Mouse (Mus musculus): ENCODE measurements around the gene Gprasp2. TPM values are rescaled to one million over a fixed set of nuclear protein-coding genes. Genes with fewer than 3 reads are reported as not detected.
A peak's percentile ranks its signal among the peaks of the same experiment; 100 is the strongest.
"Not testable (repeated sequence)": the region's sequence is repeated elsewhere in the genome, so short reads cannot be mapped to it uniquely, and the experiment has no call there.

The Gprasp2 gene
- 10 to 100 TPM; 16.4 to 21.1 TPM for total RNA-seq (2021)
- long read RNA-seq, experiment 1, partial matches to known transcripts, result 0 of 5 reads
- long read RNA-seq, experiment 1, other reads (novel, unspliced or antisense), result 4 of 5 reads
- long read RNA-seq, experiment 2, partial matches to known transcripts, result 0 of 18 reads
- long read RNA-seq, experiment 2, other reads (novel, unspliced or antisense), result 15 of 18 reads

- DNase-seq (ENCODE audit: low spot score in 2 of 2), result peak; percentile 15 to 23
Observed at GRCm38 (mm10) chrX:135838521-135839360, at the start of gene Gprasp2. Gene Gprasp2 (plus strand): TSS chrX:135839034.

GRCm38 (mm10) chrX:135791536-135791935, 47.3 kb upstream of the Gprasp2 start:
- DNase-seq (ENCODE audit: low spot score in 2 of 2), result no peak

- DNase-seq (ENCODE audit: low spot score in 2 of 2), result no peak
Observed at GRCm38 (mm10) chrX:135792326-135792725, 46.5 kb upstream of the Gprasp2 start.

- peak; percentile 34 to 59 for DNase-seq (ENCODE audit: low spot score in 2 of 2)
Observed at GRCm38 (mm10) chrX:135795591-135796304, 43.1 kb upstream of the Gprasp2 start.

- DNase-seq (ENCODE audit: low spot score in 2 of 2), result peak in 1 of 2 experiments; percentile 7
Observed at GRCm38 (mm10) chrX:135796305-135797211, 42.3 kb upstream of the Gprasp2 start.

GRCm38 (mm10) chrX:135797212-135797644, 41.6 kb upstream of the Gprasp2 start, which contains the start of gene Bhlhb9:
Gene Bhlhb9 (plus strand): TSS chrX:135797594.
- DNase-seq (ENCODE audit: low spot score in 2 of 2), result peak in 1 of 2 experiments; percentile 37

- no peak for DNase-seq (ENCODE audit: low spot score in 2 of 2)
Observed at GRCm38 (mm10) chrX:135804149-135804548, 34.7 kb upstream of the Gprasp2 start.

- peak in 1 of 2 experiments; percentile 16 for DNase-seq (ENCODE audit: low spot score in 2 of 2)
Observed at GRCm38 (mm10) chrX:135805780-135806179, 33.1 kb upstream of the Gprasp2 start.

- not testable (repeated sequence) for DNase-seq (ENCODE audit: low spot score in 2 of 2)
Observed at GRCm38 (mm10) chrX:135835896-135836295, 2.9 kb upstream of the Gprasp2 start.

GRCm38 (mm10) chrX:135837896-135838295, 938 bp upstream of the Gprasp2 start:
- DNase-seq (ENCODE audit: low spot score in 2 of 2), result no peak

- DNase-seq (ENCODE audit: low spot score in 2 of 2), result peak in 1 of 2 experiments; percentile 35
Observed at GRCm38 (mm10) chrX:135839397-135840391, 860 bp downstream of the Gprasp2 start.

- DNase-seq (ENCODE audit: low spot score in 2 of 2), result not testable (repeated sequence)
Observed at GRCm38 (mm10) chrX:135866806-135867205, 28.0 kb downstream of the Gprasp2 start.

GRCm38 (mm10) chrX:135876679-135877078, 37.8 kb downstream of the Gprasp2 start:
- DNase-seq (ENCODE audit: low spot score in 2 of 2), result no peak

- DNase-seq (ENCODE audit: low spot score in 2 of 2), result no peak
Observed at GRCm38 (mm10) chrX:135879626-135880025, 40.8 kb downstream of the Gprasp2 start.

- DNase-seq (ENCODE audit: low spot score in 2 of 2), result peak; percentile 35 to 56
Observed at GRCm38 (mm10) chrX:135885411-135886233, 46.8 kb downstream of the Gprasp2 start.

GRCm38 (mm10) chrX:135886234-135886585, 47.4 kb downstream of the Gprasp2 start:
- DNase-seq (ENCODE audit: low spot score in 2 of 2), result no peak

All from gastrocnemius, postnatal 4 days (tissue).